16 mouse cellular contexts compared by ENCODE assay signal in the genomic region with DNA sequence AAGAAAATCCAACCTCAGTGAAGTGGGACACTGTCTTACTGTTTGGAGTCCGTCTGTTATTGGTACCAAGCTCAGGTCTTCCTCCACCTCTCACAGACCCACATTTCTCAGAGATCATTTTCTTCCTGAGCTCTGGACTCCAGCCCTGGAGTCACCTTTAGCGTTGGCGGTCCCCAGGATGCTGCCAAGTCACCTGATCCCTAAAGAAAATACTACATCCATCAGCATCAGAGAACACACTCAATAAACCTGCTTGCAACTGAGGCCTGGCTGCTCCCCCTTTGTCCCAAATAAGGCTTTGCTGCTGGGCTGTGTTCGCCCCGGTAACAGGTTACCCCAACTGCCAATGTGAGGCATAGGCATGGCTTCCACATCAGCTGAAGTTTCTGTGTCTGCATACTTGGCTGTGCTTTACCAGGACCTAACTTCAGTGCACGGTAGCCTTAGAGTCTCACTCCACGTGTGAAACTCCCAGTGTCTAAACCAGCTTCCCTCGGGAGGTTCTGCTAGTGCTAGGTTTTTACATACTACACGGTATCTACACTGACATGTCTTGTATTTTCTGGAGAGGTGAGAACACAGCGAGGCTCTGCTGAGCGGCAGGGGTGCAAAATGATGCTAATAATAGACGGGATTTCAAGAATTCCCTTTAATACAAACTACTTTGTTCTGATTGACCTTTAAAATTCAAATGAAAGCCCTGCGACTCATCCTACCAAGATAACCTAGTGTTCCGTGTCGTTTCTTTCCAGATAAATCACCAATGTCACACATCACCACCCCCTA. TPM values are rescaled to one million over a fixed set of nuclear protein-coding genes. Genes with fewer than 3 reads are reported as not detected.
A peak's percentile ranks its signal among the peaks of the same experiment; 100 is the strongest.
DNase-seq lines count a peak whose midpoint lies in the region; ATAC-seq lines count a peak whose summit lies in the region.
"Had no signal": no experiment of that assay in that cellular context is flagged by ENCODE, and none has a peak within 500 bp of the region (broad histone marks: within the 10 kb centered on the region; RNA-seq: fewer than 3 reads in every experiment).

No protein-coding gene starts in this region.

- 54% methylated on average over 15 of the region's 15 CpGs for WGBS in heart, embryonic 10.5 days
- 41% methylated on average over 15 of the region's 15 CpGs for WGBS in kidney, embryonic 14.5 days
- WGBS in liver, embryonic 16.5 days (ENCODE audit: insufficient replicate concordance), result 70% methylated on average over 15 of the region's 15 CpGs

- H3K4me2 ChIP-seq in kidney, embryonic 14.5 days (replicated peaks; ENCODE audit: low read depth, low read length), result no peak overlapping the region
- no peak overlapping the region for H3K4me2 ChIP-seq in liver, embryonic 16.5 days (ENCODE audit: low read depth, low read length)
- H3K4me2 ChIP-seq: hindbrain, embryonic 15.5 days; midbrain, embryonic 15.5 days had no signal

- peak overlapping the region; percentile 57; the same call in 1 of the 2 replicates for H3K27ac ChIP-seq in heart, embryonic 10.5 days
- no peak overlapping the region for H3K27ac ChIP-seq in kidney, embryonic 14.5 days (ENCODE audit: low read depth, low read length)
- peak overlapping the region; percentile 15; the same call in 1 of the 2 replicates for H3K27ac ChIP-seq in liver, embryonic 16.5 days (ENCODE audit: low read length)
- H3K27ac ChIP-seq: hindbrain, embryonic 15.5 days; midbrain, embryonic 15.5 days had no signal

- H3K36me3 ChIP-seq in heart, embryonic 10.5 days, result no peaks in the 10 kb centered on the region
- no peaks in the 10 kb centered on the region for H3K36me3 ChIP-seq in kidney, embryonic 14.5 days (ENCODE audit: control insufficient read depth, insufficient read depth, low read length)
- no peaks in the 10 kb centered on the region for H3K36me3 ChIP-seq in liver, embryonic 16.5 days (ENCODE audit: control insufficient read depth, insufficient read depth)
- H3K36me3 ChIP-seq: hindbrain, embryonic 15.5 days; midbrain, embryonic 15.5 days had no signal

- peaks cover 14% of the 10 kb centered on the region; the same call in 1 of the 2 replicates for H3K27me3 ChIP-seq in heart, embryonic 10.5 days (ENCODE audit: insufficient read depth, poor library complexity, severe bottlenecking)
- H3K27me3 ChIP-seq in kidney, embryonic 14.5 days (ENCODE audit: control insufficient read depth, insufficient read depth, low read length), result no peaks in the 10 kb centered on the region
- H3K27me3 ChIP-seq in liver, embryonic 16.5 days (ENCODE audit: control insufficient read depth, insufficient read depth, low read depth, low read length), result no peaks in the 10 kb centered on the region
- H3K27me3 ChIP-seq: hindbrain, embryonic 15.5 days; midbrain, embryonic 15.5 days had no signal

- ATAC-seq in kidney, embryonic 14.5 days (ENCODE audit: low FRiP score, low TSS enrichment), result 0 out of 2 replicates have a peak, but pooled peaks have one; percentile 15
- no peak for ATAC-seq in liver, embryonic 16.5 days (ENCODE audit: low read depth)
- ATAC-seq: forebrain, embryonic 14.5 days; intestine, postnatal 0 days; lung, postnatal 0 days; midbrain, embryonic 15.5 days had no signal

- H3K9me3 ChIP-seq in heart, embryonic 10.5 days, result no peaks in the 10 kb centered on the region
- H3K9me3 ChIP-seq in kidney, embryonic 14.5 days (ENCODE audit: control insufficient read depth, low read length), result no peaks in the 10 kb centered on the region
- no peaks in the 10 kb centered on the region for H3K9me3 ChIP-seq in liver, embryonic 16.5 days (replicated peaks; ENCODE audit: control insufficient read depth, low read length)
- H3K9me3 ChIP-seq: hindbrain, embryonic 15.5 days; megakaryocyte, embryonic 14.5 days; midbrain, embryonic 15.5 days had no signal

- no peak overlapping the region for H3K9ac ChIP-seq in kidney, embryonic 14.5 days (ENCODE audit: low read depth, low read length)
- H3K9ac ChIP-seq in liver, embryonic 16.5 days (ENCODE audit: low read depth, low read length), result no peak overlapping the region
- H3K9ac ChIP-seq: hindbrain, embryonic 15.5 days; midbrain, embryonic 15.5 days had no signal

- H3K4me3 ChIP-seq in heart, embryonic 10.5 days, result no peak overlapping the region
- no peak overlapping the region for H3K4me3 ChIP-seq in kidney, embryonic 14.5 days (ENCODE audit: low read length)
- no peak overlapping the region for H3K4me3 ChIP-seq in liver, embryonic 16.5 days (ENCODE audit: low read depth, low read length)
- H3K4me3 ChIP-seq: erythroblast, embryonic 14.5 days; hindbrain, embryonic 15.5 days; megakaryocyte, embryonic 14.5 days; midbrain, embryonic 15.5 days had no signal

- H3K4me1 ChIP-seq in heart, embryonic 10.5 days, result peaks cover 22% of the 10 kb centered on the region
- H3K4me1 ChIP-seq in kidney, embryonic 14.5 days (ENCODE audit: control insufficient read depth, insufficient read depth, low read length), result no peaks in the 10 kb centered on the region
- H3K4me1 ChIP-seq in liver, embryonic 16.5 days (ENCODE audit: control insufficient read depth, low read depth, low read length), result peaks cover 51% of the 10 kb centered on the region
- H3K4me1 ChIP-seq: hindbrain, embryonic 15.5 days; midbrain, embryonic 15.5 days had no signal

- no peak for DNase-seq in heart, embryonic 10.5 days (ENCODE audit: low spot score)
- no peak for DNase-seq in heart, postnatal 4 days
- DNase-seq in kidney, adult 8-10 months, result peak; percentile 53 to 55
- DNase-seq in kidney, postnatal 4 days, result no peak
- no peak for DNase-seq in lung, postnatal 25 days (ENCODE audit: low spot score)
- DNase-seq: retina, postnatal 1 day; thymus, postnatal 36 days had no signal

RNA-seq across cellular contexts. Expression of gene Paqr9, which starts 9.6 kb away (rescaled TPM):
- 0.60 and 3.3 TPM in 2 replicates for polyA plus RNA-seq in heart, embryonic 10.5 days (2016; fragmentation: Nextera tagmentation; extraction: Ambion mirVana)
- total RNA-seq in heart, postnatal 4 days (2021), result 10 to 100 TPM; 35.1 to 37.6 TPM
- polyA plus RNA-seq in kidney, embryonic 14.5 days (2014; fragmentation: Nextera tagmentation; extraction: Ambion mirVana), result 0.46 and 0.54 TPM in 2 replicates
- polyA plus RNA-seq in liver, embryonic 16.5 days (2015; fragmentation: Nextera tagmentation; extraction: Ambion mirVana), result 5.8 and 6.7 TPM in 2 replicates

RNA-seq across cellular contexts. Expression of gene U2surp, which starts 38.0 kb away (rescaled TPM):
- 87.3 and 104 TPM in 2 replicates for polyA plus RNA-seq in heart, embryonic 10.5 days (2016; fragmentation: Nextera tagmentation; extraction: Ambion mirVana)
- total RNA-seq in heart, postnatal 4 days (2021), result 10 to 100 TPM; 56.5 to 57.9 TPM
- 163 and 164 TPM in 2 replicates for polyA plus RNA-seq in kidney, embryonic 14.5 days (2014; fragmentation: Nextera tagmentation; extraction: Ambion mirVana)
- 48.7 and 50.4 TPM in 2 replicates for polyA plus RNA-seq in liver, embryonic 16.5 days (2015; fragmentation: Nextera tagmentation; extraction: Ambion mirVana)

Comparison
In these comparisons a context has a peak if more than half of its experiments do, and no peak if none do; other contexts are left out.
1. DNase-seq: peak in kidney, adult 8-10 months (2 of 2); none in heart, embryonic 10.5 days (single experiment), heart, postnatal 4 days (single experiment), kidney, postnatal 4 days (0 of 2) and lung, postnatal 25 days (single experiment).